Mouse (Mus musculus) thymus, postnatal 36 days (tissue): ENCODE measurements around the gene Tead4.

Experiments used
- DNase-seq, 2 experiments: peaks; one replicate each; pipeline ENCODE4 v3.0.0; 2022; ENCODE audit warnings: mixed read lengths in 2 of 2

Tead4 gene

DNA sequence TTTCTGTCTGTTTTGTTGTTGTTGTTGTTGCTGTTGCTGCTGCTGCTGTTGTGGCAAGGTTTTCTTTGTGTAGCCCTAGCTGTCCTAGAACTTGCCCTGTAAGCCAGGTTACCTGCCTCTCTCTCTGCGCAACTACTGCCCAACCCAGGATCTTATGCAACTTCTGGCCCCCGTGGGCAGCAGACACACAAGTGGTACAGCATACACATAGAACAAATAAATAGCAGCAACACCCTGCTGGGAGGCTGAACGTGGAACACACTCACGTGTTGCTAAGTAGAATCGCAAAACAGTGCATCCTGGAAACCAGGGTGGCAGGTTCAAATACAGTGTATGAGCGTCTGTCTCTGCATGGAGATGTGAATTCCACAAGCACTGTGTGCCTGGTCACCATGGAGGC, 11.9 kb downstream of the Tead4 start:
- no peak for DNase-seq

DNA sequence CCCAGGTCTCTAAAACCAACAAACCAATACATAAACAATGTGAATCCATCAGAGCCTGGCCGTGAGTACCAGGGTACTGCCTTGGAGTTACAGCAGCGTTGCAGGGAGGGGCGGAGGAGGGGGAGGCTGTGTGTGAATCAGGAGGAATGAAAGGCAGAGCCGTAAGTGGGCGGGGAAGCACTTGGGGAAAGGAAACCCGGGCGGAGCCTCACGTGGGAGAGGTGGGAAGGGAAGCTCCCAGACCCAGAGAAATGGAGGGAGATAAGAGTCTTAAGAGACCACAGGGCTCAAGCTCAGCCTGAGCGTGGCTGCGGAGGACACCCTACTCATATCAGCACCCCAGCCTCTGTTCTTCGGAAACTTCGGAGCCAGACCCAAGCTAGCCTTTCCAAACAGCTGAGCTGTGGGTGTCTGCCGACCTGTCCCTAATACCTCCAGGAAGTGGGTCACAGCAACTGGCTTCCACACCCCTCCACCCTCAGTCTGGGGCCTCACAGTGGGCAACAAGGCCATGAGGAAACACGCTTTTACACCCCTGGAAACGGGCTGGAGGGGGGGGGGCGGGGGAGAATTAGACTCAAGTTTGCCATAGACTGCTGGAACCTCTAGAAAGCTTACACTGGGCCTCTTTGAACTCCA, 14.7 kb downstream of the Tead4 start:
- no peak for DNase-seq

DNA sequence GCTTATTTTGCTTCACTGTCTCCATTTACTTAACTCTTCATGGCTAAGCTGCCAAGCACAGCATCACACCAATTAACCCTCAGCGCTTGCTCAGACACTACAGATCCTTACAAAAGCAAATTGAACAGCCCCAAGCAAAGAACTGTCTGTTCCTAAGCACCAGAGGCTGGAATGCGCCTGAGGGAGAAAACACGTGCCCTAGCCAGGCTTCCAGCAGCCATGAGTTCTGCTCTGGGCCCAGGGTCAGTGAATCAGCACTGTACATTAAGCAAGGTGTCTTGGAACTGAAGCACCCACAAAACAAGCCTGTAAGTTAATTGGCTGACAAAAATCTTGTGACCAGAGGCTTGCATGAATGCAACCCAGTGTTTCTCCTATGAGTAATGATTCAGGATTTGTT, 18.5 kb downstream of the Tead4 start:
- no peak for DNase-seq

DNA sequence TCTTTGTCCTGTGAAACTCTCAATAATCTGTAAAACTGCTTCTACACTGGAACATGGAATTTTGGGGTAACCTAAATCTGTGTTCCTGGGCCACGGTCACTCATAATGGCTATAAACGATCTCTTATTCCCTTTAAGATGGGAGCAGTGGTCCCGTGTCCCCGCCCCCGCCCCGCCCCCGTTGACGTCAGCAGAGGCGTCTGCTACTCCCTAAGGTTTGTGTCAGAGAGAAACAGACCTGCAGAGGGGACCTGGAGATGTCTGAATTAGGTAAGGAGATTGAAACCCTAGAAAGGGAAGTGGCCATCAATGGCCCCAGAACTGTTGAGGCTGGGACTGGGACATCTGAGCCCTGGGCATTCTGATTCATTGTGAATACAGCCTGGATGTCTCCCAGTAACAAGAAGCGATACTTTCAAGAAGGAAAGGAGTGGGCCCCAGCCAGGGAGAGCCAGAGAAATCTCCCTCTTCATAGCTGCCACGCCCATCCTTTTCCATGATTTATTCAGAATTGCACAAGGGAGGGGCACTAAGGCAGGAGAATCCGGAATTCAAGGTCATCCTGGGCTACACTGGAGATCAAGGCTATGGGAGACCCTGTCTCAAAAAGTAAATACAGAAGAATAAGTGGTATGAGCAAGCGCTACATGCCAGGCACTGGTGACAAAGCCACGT, 20.0 kb downstream of the Tead4 start:
- DNase-seq, result no peak

DNA sequence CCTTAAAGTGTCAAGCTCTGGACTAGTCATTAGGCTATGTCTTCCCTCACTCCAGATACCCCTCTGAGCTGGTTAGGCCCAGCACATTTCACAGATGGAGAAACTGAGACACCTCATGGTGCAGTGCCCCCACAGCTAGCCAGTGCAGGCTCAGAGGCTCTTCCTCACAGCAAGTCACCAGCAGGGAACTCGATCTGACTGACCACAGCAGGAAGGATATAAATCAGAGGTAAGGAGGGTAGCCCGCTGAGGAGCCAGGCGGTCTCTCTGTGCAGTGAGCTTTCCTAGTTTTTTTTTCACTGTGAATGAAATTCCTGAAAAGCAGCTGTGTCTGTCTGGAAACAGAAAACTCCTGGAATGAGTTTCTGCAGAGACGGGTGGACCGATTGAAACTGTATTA, 21.0 kb downstream of the Tead4 start:
- DNase-seq, result no peak

GRCm38 (mm10) chr6:128279099-128279498, 21.5 kb downstream of the Tead4 start:
- no peak for DNase-seq

GRCm38 (mm10) chr6:128277132-128278085, 23.2 kb downstream of the Tead4 start:
- DNase-seq, result no peak

- DNase-seq, result no peak
These were observed 24.3 kb downstream of the Tead4 start for GRCm38 (mm10) chr6:128276349-128276748.

DNA sequence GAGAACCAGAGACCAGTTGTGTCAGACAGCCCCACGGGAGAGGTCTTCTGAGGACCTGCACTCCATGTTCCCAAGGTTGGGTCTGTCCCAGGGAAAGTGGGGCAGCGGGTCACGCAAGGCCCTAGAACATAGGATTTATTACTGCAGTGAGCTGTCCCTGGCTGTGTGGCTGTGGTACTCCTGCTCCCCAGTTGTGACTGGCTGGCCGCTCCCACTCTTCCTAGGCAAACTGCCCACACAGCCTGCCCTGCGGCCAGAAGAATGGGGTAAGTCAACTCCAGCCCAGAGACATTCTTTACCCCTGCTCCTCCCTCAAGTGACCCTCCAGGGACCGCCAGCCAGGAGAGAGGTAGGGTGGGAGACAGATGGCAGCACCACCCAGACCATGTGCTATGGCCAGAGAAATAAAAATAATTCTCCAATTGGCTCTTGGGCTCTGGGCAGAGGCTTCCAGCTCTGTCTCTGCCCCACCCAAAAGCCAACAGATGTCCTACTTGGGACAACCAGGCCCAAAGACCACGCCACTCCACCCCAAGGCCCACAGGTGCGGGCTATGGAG, 25.0 kb downstream of the Tead4 start:
- DNase-seq, result no peak

DNA sequence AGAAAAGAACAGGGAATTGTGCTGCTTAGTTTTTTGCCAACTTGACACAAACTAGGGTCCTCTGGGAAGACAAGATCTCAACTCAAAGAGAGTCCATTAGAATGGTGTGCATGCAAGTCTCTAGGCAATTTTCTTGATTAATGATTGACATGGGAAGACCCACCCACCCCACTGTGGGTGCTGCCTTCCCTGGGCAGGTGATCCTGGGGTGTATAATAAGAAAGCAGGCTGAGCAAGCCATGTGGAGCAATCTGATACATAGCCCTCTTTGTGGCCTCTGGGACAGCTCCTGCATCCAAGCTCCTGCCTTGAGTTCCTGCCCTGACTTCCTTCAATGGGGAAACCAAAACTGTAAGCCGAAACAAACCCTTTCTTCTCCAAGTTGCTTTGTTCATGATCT, 27.1 kb downstream of the Tead4 start:
- no peak for DNase-seq

DNA sequence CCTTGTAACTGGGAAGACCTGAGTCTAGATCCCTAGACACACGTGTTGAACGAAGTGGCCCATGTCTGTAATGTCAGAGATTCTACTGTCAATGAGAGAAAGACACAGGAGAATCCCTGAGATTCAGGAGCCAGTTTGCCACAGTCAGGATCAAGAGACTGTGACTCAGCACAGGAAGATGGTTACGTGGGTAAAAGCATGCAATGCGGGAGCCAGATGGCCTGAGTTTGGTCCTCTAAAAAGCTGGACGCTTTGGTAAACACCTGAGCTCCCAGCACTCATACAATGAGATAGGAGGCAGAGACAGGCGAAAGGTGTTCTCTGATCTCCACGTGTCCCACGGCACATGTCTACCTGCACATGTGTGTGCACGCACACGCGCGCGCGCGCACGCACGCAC, 27.9 kb downstream of the Tead4 start:
- no peak for DNase-seq

- DNase-seq, result no peak
These were observed 30.8 kb downstream of the Tead4 start for GRCm38 (mm10) chr6:128269850-128270249.

GRCm38 (mm10) chr6:128264870-128265526, 35.6 kb downstream of the Tead4 start:
- no peak for DNase-seq

DNA sequence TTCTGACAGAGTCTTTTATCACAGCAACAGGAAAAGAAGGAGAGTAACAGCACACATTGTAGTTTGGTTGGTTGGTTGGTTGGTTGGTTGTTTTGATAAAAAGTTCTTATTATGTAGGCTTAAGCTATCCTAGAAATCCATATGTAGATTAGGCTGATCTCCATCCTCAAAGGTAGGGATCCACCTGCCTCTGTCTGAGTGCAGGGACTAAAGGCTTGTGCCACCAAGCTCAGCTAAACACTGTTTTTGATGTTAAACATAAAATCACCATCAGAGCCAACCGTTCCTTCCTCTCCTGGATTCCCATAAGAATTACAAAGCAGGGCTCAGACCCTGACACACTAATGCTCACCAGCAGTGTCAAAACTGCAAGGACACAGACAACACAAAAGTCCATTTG, 39.1 kb downstream of the Tead4 start:
- DNase-seq, result no peak

GRCm38 (mm10) chr6:128259252-128259651, 41.4 kb downstream of the Tead4 start:
- DNase-seq, result no peak

DNA sequence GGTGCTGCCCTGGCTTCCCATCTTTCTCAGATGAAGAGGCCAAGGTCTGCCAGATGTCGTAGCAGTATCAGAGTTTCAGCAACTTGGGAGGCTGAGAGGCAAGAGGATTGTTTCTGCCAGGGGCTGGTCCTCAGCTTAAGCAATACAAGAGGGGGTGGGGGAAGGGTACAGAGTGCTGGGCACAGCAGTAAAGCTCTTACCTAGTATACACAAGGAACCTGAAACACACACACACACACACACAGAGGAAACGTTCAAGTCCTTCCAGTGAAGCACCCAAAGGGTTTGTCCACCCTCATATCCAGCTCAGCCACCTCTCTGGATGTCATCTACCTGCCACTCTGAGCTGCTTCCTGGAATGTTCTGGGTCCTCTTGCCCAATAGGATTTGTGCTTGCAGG, 44.7 kb downstream of the Tead4 start:
- no peak for DNase-seq

GRCm38 (mm10) chr6:128255292-128255691, 45.3 kb downstream of the Tead4 start:
- DNase-seq, result no peak

- DNase-seq, result no peak
These were observed 46.1 kb downstream of the Tead4 start for GRCm38 (mm10) chr6:128254551-128254950.

- DNase-seq, result no peak
These were observed 47.5 kb downstream of the Tead4 start for GRCm38 (mm10) chr6:128253111-128253510.

GRCm38 (mm10) chr6:128250596-128250995, 50.0 kb downstream of the Tead4 start:
- DNase-seq, result no peak

GRCm38 (mm10) chr6:128237102-128237763, 63.4 kb downstream of the Tead4 start:
- no peak for DNase-seq

GRCm38 (mm10) chr6:128236581-128236980, 64.0 kb downstream of the Tead4 start:
- DNase-seq, result no peak
